Mouse (Mus musculus): ENCODE results near the gene Cryzl1.

The Cryzl1 gene

DNA sequence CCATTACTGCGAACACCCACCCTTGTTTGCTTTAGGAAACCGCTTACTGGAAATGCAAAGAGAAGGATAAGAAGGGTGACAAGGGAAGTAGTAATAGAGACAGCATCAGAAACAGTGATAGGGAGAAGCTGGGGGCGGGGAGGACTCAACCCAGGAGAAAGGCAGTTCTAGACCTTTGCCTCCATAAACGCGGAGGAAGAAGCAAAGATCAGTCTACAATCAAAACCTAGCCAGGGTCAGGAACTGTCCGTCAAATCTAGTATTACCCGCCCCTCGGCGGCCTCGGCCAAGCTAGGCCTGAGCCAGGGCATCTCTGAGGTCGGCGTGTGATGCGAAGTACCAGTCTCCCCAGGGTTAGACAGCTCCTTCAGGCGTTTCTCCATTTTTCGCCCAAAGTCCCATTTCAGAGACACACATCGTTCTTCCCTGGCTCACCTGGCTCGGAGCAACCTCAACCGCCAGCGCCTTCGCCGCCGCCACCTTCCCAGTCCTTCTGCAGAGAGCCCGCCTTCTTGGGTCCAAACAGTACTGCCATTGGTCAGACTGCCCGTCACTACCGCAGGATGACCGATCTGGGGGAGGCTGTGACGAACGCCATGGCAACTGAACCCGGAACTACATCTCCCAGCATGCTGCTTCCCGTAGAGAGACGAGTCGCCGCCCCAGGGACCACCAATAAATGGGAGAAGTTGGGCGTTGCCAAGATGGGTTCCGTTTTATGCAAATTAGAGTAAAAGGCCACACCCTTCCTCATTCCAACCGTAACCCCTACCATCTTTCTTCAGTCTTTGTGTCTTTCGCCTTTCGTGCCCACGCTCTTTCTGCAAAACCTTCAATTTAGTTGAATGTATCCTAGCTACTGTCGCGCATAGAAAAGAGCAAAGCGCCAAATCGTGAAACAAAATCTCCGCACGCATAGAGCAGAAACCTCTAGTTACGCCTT is at the start of gene Cryzl1:
Gene Cryzl1 (minus strand): TSS at position 853 of the 943 bp plus-strand sequence.
- DNase-seq (ENCODE audit: low spot score), result peak; percentile 99

- DNase-seq (ENCODE audit: low spot score), result no peak
Measured at GRCm38 (mm10) chr16:91772586-91772985, 43.8 kb upstream of the Cryzl1 start.

- no peak for DNase-seq (ENCODE audit: low spot score)
Measured at GRCm38 (mm10) chr16:91771334-91771733, 42.6 kb upstream of the Cryzl1 start.

DNA sequence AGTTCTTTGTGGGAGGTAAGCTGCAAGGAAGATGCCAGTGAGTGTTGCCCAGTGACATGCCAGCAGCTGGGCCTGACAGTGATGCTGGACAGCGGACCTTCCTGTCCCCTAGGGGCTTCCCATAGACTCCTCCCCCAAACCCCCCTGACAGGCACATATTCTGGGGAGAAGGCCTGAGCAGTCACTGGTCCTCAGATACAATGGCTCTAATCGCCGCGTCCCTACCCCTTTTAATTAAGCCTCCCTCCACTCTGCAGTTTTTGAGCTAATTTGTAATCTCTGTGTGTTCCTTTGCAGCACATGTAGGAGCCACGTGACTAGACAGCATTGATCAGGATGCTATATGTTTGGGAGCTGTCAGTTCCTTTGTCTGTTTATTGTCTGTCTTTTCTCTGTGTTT is 41.9 kb upstream of the Cryzl1 start:
- no peak for DNase-seq (ENCODE audit: low spot score)

GRCm38 (mm10) chr16:91769911-91770310 is 41.1 kb upstream of the Cryzl1 start:
- no peak for DNase-seq (ENCODE audit: low spot score)

DNA sequence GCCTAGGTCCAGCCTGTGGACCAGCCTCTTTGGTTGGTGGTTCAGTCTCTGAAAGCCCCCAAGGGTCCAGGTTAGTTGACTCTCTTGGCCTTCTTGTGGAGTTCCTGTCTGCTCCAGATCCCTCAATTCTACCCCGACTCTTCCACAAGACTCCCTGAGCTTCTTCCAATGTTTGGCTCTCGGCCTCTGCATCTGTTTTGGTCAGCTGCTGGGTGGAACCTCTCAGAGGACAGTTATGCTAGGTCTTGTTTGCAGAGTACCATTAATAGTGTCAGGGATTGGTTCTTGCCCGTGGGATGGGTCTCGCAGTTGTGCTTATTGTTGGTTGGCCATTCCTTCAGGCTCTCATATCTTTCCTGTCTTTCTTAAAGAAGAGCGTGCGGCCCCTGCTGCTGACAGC is 39.8 kb upstream of the Cryzl1 start:
- DNase-seq (ENCODE audit: low spot score), result no peak

GRCm38 (mm10) chr16:91767165-91767701 is 38.5 kb upstream of the Cryzl1 start:
- DNase-seq (ENCODE audit: low spot score), result no peak

GRCm38 (mm10) chr16:91765816-91766210 is 37.0 kb upstream of the Cryzl1 start:
- DNase-seq (ENCODE audit: low spot score), result no peak

- DNase-seq (ENCODE audit: low spot score), result no peak
Measured at GRCm38 (mm10) chr16:91765121-91765815, 36.5 kb upstream of the Cryzl1 start.

- DNase-seq (ENCODE audit: low spot score), result no peak
Measured at GRCm38 (mm10) chr16:91764414-91764813, 35.6 kb upstream of the Cryzl1 start.

GRCm38 (mm10) chr16:91763975-91764374 is 35.2 kb upstream of the Cryzl1 start:
- DNase-seq (ENCODE audit: low spot score), result no peak

GRCm38 (mm10) chr16:91762476-91762875 is 33.7 kb upstream of the Cryzl1 start:
- DNase-seq (ENCODE audit: low spot score), result no peak

- no peak for DNase-seq (ENCODE audit: low spot score)
Measured at GRCm38 (mm10) chr16:91761761-91762160, 33.0 kb upstream of the Cryzl1 start.

DNA sequence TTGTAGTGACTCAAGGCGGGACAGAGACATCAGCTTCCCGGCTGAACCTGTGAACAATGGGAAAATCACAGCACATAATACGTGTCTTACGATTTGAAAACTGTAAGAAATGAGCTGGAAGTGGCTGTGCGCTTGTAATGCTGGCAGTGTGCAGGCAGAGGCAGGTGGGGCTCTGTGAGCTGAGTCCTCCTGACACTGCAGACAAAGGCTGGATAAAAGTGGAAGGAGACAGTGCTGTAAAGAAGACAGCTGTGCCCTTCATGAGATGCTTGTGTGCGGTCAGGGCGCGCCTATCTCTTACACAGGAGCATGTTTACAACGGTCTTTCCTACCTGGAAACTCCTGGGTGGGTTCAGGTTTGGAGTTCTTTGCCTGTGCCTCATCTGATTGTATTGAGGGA is 32.4 kb upstream of the Cryzl1 start:
- DNase-seq (ENCODE audit: low spot score), result no peak

GRCm38 (mm10) chr16:91754957-91755356 is 26.2 kb upstream of the Cryzl1 start:
- no peak for DNase-seq (ENCODE audit: low spot score)

DNA sequence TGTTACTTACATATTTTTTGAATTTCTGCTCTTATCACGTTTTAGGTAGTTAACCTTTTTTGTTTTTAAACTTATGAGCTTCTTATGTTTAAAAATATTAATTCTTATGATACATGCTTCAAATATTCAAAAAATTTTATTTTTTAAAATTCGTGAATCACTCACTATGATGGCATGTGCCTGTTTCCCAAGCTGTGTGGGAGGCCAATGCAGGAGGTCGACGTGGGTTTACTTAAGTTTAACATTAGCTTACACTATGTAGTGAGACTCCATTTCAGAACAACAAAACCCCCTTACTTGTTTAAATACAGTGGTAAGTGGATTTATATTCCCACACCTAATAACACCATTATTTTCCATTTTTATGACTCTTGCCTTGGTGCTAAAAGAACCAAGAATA is 24.8 kb upstream of the Cryzl1 start:
- no peak for DNase-seq (ENCODE audit: low spot score)

DNA sequence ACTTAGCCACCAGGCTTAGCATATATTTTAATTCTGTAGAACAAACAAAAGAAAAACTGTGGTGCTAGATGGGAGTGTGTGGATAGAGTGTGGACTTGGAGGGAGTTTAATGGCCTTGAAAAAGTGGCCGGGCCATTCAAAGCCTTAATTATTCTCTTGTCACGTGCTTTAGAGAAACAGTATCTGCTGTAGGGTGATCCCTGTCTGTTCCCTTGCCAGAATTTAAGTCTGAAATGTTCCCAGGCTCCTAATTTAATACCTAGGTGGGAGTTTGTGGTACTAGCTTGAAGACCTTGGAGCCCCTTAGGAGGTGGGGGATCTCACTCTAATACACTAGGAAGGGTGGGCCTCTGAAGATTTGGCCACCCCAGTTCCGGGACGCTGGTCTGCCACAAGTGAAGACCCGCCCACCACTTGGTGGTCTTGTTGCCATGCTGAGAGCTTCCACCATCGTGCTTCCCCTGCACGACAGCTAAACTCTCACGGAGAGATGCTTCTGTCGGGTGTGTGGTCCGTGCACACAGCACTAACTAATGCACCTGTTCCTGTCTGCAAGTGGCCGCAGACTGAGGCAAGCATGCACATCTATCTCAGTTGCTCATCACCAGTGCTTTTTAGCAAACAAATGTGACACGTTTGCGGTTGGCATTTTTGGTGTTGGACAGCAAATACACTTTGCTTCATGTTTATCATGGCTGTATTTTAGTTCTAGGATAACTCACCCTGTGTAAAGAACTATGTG is 23.0 kb upstream of the Cryzl1 start:
- no peak for DNase-seq (ENCODE audit: low spot score)

DNA sequence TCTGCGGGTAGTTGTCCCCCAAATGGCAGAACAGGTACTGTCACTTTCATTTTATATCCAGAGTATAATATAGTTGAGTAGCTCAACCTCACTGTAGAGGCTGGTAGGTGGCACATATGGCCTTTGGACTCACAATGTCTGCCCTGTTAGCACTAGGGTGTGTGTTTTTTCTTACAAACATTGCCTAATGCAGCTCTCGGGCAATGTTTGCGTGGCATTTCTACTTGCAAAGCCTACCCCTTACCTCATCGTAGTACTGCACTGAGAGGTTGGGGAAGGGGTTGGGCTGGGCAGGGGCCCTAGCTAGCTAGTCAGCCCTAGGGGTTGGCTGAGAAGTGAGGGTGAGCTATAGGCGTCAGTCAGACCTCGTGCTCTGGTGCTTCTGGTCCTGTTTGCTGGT is 18.8 kb upstream of the Cryzl1 start:
- no peak for DNase-seq (ENCODE audit: low spot score)

DNA sequence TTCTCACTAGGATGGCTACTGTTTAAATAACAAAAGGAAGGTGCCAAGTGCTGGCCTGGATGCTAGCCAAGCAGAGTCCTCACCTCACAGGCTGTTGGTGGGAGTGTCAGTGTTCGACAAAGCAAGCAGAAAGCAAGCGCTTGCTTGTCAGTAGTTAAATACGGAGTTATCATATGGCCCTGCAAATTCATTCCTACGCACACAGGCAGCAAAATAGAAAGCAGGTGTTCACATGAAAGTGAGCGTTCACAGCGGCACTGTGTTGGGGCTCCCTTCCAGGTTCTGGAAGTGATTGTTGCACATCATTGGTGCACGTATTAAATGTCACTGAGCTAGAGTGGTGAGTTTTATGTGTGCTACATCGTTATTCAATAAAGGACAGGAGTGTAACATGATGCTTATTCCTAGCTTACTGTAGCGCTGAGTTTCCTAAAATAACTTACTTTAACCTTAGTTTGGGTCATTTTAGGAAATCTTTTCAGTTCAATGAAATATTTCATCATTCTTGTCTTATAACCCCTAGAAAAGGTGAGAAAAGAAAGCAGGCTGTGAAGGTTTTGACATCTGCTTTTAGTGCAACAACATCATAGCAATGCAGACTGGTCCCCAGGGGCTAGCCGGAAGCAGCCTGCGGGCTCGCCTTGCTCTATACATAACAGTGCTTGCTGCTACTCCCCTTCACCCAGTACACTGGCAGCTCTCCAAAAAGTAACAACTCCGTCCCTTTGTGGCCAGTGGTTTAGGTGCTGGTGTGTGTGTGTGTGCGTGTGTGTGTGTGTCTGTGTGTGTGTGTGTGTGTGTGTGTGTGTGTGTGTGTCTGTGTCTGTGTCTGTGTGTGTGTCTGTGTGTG is 17.6 kb upstream of the Cryzl1 start:
- peak; percentile 35 for DNase-seq (ENCODE audit: low spot score)

DNA sequence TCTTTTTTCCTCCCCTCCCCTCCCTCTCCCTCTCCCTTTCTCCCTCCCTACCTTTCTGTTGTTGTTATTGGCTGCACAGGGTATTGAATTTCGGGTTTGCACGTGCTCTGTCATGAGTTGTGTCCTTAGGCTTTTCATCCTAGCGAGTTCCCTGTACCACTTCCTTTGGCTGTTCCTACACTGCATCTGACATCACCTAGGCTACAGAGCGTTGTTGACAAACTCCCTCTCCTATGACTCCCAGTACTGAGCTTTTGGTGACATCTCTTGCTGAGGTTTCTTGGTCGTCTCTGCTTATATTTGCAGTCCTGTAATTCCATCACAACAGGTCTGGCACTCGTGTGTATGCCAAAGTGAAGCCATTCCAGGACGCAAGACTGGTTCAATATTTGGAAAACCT is 14.3 kb upstream of the Cryzl1 start:
- DNase-seq (ENCODE audit: low spot score), result no peak

GRCm38 (mm10) chr16:91740918-91741255 is 12.1 kb upstream of the Cryzl1 start:
- DNase-seq (ENCODE audit: low spot score), result no peak

All from urinary bladder, postnatal 14 days (tissue).